Mouse (Mus musculus): ENCODE measurements at regions not wholly inside any gene's neighbourhood (a gene's known extent, or its start where the extent isn't known, plus 50 kb on each side); places are given as distances from the start of the nearest gene placed in this dataset.

- DNase-seq = no peak
Measured at GRCm38 (mm10) chr16:75487915-75488314, 97.9 kb downstream of the Lipi start.

GRCm38 (mm10) chr16:75483878-75484277 is 102.0 kb downstream of the Lipi start:
- no peak for DNase-seq

- DNase-seq = no peak
Measured at GRCm38 (mm10) chr16:75465420-75465975, 120.4 kb downstream of the Lipi start.

- no peak for DNase-seq
Measured at GRCm38 (mm10) chr16:75462136-75462535, 123.7 kb downstream of the Lipi start.

GRCm38 (mm10) chr16:75446901-75447514 is 138.9 kb downstream of the Lipi start:
- peak; percentile 75 for DNase-seq

- no peak for DNase-seq
Measured at GRCm38 (mm10) chr16:75439296-75439695, 146.6 kb downstream of the Lipi start.

GRCm38 (mm10) chr16:75433227-75433626 is 152.6 kb downstream of the Lipi start:
- no peak for DNase-seq

GRCm38 (mm10) chr16:75384526-75385222 is 201.2 kb downstream of the Lipi start:
- DNase-seq = no peak

- peak; percentile 1 for DNase-seq
Measured at GRCm38 (mm10) chr16:75381191-75381590, 204.7 kb downstream of the Lipi start.

- DNase-seq = no peak
Measured at GRCm38 (mm10) chr16:75369700-75370099, 216.2 kb downstream of the Lipi start.

GRCm38 (mm10) chr16:75366727-75367126 is 219.1 kb downstream of the Lipi start:
- DNase-seq = no peak

- no peak for DNase-seq
Measured at GRCm38 (mm10) chr16:75365361-75365994, 220.4 kb downstream of the Lipi start.

GRCm38 (mm10) chr16:75362095-75362494 is 223.8 kb downstream of the Lipi start:
- DNase-seq = peak; percentile 13

GRCm38 (mm10) chr16:75360791-75361190 is 225.1 kb downstream of the Lipi start:
- no peak for DNase-seq

- no peak for DNase-seq
Measured at GRCm38 (mm10) chr16:75353394-75353793, 232.5 kb downstream of the Lipi start.

GRCm38 (mm10) chr16:75344201-75344927 is 241.5 kb downstream of the Lipi start:
- no peak for DNase-seq

GRCm38 (mm10) chr16:75343028-75343901 is 242.6 kb downstream of the Lipi start:
- DNase-seq = peak; percentile 40

- DNase-seq = no peak
Measured at GRCm38 (mm10) chr16:75334228-75334627, 251.6 kb downstream of the Lipi start.

GRCm38 (mm10) chr16:75333750-75334149 is 252.1 kb downstream of the Lipi start:
- DNase-seq = no peak

GRCm38 (mm10) chr16:75332853-75333252 is 253.0 kb downstream of the Lipi start:
- DNase-seq = no peak

GRCm38 (mm10) chr16:75325296-75325695 is 260.6 kb downstream of the Lipi start:
- DNase-seq = peak; percentile 70

- DNase-seq = no peak
Measured at GRCm38 (mm10) chr16:75304743-75305142, 281.1 kb downstream of the Lipi start.

Measured in embryo, embryonic 11 days (tissue).